Mouse (Mus musculus) embryonic stem cell, embryonic (primary cell): ENCODE data around the gene Gstm5.

ENCODE experiments used
- CTCF ChIA-PET, 4 experiments: fragments of 300-600 bp in 2 of 4; fragments of 350-600 bp in 2 of 4; sonication (Branson Sonifier 250); formaldehyde crosslinking; loops; one replicate each; lab custom pipeline; 2022; ENCODE audit warnings: inconsistent platforms in 2 of 4; lab: Charles Lee
- POLR2A ChIA-PET, 4 experiments: fragments of 300-600 bp in 2 of 4; fragments of 350-600 bp in 2 of 4; sonication (Branson Sonifier 250); formaldehyde crosslinking; loops; one replicate each; lab custom pipeline; 2022; ENCODE audit warnings: antibody characterized with exemption in 4 of 4, inconsistent platforms in 1 of 4; lab: Charles Lee

The Gstm5 gene

DNA sequence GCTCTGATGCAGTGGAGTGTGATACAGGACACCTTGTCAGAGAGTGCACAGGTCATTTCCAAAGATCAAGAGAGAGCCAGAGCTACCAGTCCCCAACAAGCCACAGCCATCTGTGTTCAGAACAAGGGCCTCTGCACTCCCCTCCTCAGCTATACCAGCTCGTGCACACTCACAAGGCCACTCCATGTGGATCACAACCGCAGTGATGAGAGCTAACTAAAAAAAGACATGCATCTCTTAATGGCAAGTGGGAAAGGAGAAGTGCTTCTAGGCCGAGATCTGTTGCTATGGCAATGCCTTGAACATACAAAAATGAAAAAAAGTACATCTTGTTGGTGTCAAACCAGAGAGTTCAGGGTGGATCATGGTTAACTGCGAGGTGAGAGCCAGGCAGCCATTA is 44.2 kb downstream of the Gstm5 start:
- POLR2A ChIA-PET, result interaction anchor here in 3 of 4 experiments (0.9 to 2.9 kb wide), 9 partner anchors 8 to 207 kb away, joined by 3 to 14 read pairs (median 4); partner anchors contain the start of genes Gstm7 (in 3 of the 3), Gstm1 (in 1 of the 3) and Gstm4 (in 1 of the 3)
- CTCF ChIA-PET, result interaction anchor here in 3 of 4 experiments (0.6 to 1.7 kb wide), 28 partner anchors 8 to 225 kb away, joined by 3 to 11 read pairs (median 3); partner anchors contain the start of genes Gstm4 (in 2 of the 3), Gnai3 (in 1 of the 3), Gstm1 (in 1 of the 3) and Gstm7 (in 1 of the 3)

DNA sequence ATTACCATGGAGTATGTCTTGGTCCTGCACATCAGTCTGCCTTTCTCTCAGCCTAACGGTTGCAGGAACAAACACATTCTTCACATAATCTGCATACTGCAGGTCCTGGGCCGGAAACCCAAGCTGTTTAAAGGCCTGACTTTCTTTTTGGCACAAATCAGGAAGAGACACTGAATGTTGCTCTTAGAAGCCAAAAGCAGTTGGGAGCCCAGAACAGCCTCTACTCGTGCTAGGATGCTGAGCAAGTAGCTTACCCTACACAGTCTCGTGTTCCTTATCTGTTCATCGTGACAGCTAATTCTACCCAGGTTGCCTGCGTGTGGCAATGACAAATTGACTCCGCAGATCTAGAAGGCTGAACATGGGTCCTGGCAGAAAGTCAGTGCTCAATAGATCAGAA is 44.9 kb downstream of the Gstm5 start:
- POLR2A ChIA-PET, result interaction anchor here in 3 of 4 experiments (0.5 to 6.7 kb wide), 8 partner anchors 9 to 194 kb away, joined by 3 to 37 read pairs (median 8); partner anchors contain the start of genes Gstm7 (in 3 of the 3) and Gstm1 (in 1 of the 3)
- CTCF ChIA-PET, result interaction anchor here in 3 of 4 experiments (0.5 to 1.7 kb wide), 16 partner anchors 9 to 224 kb away, joined by 3 to 11 read pairs (median 3); partner anchors contain the start of genes Gstm7 (in 2 of the 3) and Gstm4 (in 1 of the 3)

DNA sequence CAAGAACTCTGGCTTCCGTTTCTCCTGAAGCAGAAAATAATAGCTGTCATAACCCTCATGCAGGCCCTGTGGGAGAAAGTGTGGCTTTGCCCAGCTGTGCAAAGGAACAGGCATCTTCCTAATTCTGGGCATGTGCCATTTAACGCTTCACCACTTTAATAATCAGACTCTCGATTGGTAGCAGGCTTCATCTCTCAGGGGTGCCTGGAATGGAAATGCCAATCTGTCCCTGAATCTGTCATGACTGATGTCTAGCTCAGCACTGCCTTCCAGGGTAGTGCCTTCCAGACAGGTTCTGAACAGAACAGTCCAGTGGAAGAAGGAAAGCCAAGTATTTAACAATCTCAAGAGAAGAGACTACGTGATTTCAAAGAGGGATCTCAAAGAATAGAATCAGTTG is 45.6 kb downstream of the Gstm5 start:
- POLR2A ChIA-PET, result interaction anchor here in 2 of 4 experiments (0.6 to 6.7 kb wide), 4 partner anchors 9 to 169 kb away, joined by 4 to 37 read pairs (median 10); partner anchors contain the start of genes Gstm7 (in 2 of the 2) and Gstm1 (in 1 of the 2)
- CTCF ChIA-PET, result interaction anchor here in 1 of 4 experiments (1.7 to 1.8 kb wide), 3 partner anchors 10 to 23 kb away, joined by 3 to 11 read pairs (median 6); partner anchors contain the start of gene Gstm7

DNA sequence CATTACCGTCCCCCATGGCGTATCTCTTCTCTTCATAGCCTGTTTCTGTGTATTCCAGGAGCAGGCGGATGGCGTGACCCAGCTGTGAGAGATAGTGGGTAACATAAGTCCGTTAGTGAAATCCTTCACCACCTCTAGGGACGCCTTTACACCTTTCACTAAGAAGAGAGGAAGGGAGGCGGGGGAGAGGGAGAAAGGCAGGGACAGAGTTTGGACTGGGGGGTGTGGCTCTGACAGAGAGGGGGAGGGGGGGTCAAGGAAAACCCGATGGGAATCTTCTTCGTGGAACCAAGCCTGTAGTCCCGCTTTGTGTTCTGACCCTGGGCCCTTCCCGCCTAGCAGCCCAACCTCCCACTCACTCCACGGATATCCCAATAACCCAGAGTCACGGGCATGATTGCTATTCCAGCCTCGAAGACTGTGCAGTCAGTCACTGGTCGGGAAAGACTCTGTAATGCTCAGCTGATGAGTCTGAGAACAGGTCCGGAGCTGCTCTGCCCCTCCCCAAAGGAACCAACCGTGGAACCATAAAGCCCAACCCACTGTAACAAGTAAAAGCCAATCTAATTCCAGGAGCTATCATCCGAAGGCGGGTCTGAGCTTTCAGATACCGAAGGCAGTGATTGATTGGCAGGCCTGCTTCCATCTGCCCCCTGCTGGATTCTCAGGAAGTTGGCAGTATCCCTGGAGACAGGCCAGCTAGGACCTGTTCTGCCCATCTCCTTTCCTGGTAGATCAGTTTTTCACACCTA is 47.8 kb downstream of the Gstm5 start, which contains the start of gene Gstm6:
Gstm6 (minus strand) TSS at position 511 of the 752 bp plus-strand sequence.
- CTCF ChIA-PET, result interaction anchor here (0.5 to 3.5 kb wide), 51 partner anchors 9 to 1224 kb away, joined by 3 to 46 read pairs (median 4); partner anchors contain the start of genes Gstm7 (in 4 of the 4), Gnai3 (in 2 of the 4), Gstm1 (in 2 of the 4) and Gstm2 (in 2 of the 4)
- POLR2A ChIA-PET, result interaction anchor here (0.5 to 6.7 kb wide), 50 partner anchors 9 to 502 kb away, joined by 3 to 37 read pairs (median 4); partner anchors contain the start of genes Gstm1 (in 3 of the 4), Gstm7 (in 3 of the 4), Gstm2 (in 2 of the 4) and Gstm4 (in 2 of the 4)

DNA sequence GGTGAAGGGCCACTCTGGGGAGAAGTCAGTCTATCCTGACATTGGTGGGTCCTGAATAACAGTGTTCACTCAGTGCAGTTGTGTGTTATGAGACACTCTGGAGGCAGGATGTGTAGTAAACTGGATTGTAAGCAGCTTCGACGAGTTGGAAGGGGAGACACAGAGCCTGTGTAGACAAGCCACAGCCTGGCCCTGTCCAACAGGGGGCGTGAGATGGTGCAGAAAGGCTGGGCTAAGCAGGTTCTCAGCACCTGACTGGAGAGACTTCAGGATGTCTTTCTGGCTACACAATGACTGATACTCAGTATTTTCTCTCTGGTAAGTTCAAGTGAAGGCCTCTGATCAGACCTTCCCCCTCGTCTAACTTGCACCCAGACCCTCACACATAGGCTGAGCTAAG is 50.1 kb downstream of the Gstm5 start:
- CTCF ChIA-PET, result interaction anchor here (0.6 to 3.5 kb wide), 11 partner anchors 8 to 361 kb away, joined by 3 to 21 read pairs (median 4); partner anchors contain the start of genes Gnai3 (in 1 of the 4), Gstm1 (in 1 of the 4), Gstm4 (in 1 of the 4) and Gstm7 (in 1 of the 4)
- POLR2A ChIA-PET, result interaction anchor here in 2 of 4 experiments (1.1 to 6.7 kb wide), 6 partner anchors 9 to 99 kb away, joined by 3 to 37 read pairs (median 3); partner anchors contain the start of genes Gstm7 (in 2 of the 2) and Gstm4 (in 1 of the 2)
